Mouse (Mus musculus): ENCODE data around the gene Hist1h2bk. TPM values are rescaled to one million over a fixed set of nuclear protein-coding genes. Genes with fewer than 3 reads are reported as not detected.
"Not testable (repeated sequence)": the region's sequence is repeated elsewhere in the genome, so short reads cannot be mapped to it uniquely, and the experiment has no call there.

The Hist1h2bk gene
- 10 to 100 TPM; 21.5 to 26.9 TPM for total RNA-seq (2021)
- long read RNA-seq, experiment 1, partial matches to known transcripts, result 0 of 1 reads
- long read RNA-seq, experiment 1, other reads (novel, unspliced or antisense), result 0 of 1 reads
- long read RNA-seq, experiment 2, result 0 reads

GRCm38 (mm10) chr13:22035267-22036148 lies at the start of gene Hist1h2bk, which contains the start of gene Hist1h2ah:
TSS of gene Hist1h2bk (plus strand) at chr13:22035870.
TSS of gene Hist1h2ah (minus strand) at chr13:22035568.
- DNase-seq (ENCODE audit: low spot score in 2 of 2), result peak; percentile 89 to 95
- intact Hi-C loops (cut with DNase I), result not testable (repeated sequence)

- intact Hi-C loops (cut with DNase I), result no loop called here
- no peak for DNase-seq (ENCODE audit: low spot score in 2 of 2)
Measured at GRCm38 (mm10) chr13:21992550-21992949, 43.1 kb upstream of the Hist1h2bk start.

GRCm38 (mm10) chr13:21993957-21994738 lies 41.5 kb upstream of the Hist1h2bk start:
- DNase-seq (ENCODE audit: low spot score in 2 of 2), result peak in 1 of 2 experiments; percentile 33
- intact Hi-C loops (cut with DNase I), result no loop called here

GRCm38 (mm10) chr13:21994896-21995295 lies 40.8 kb upstream of the Hist1h2bk start:
- intact Hi-C loops (cut with DNase I), result loop anchor here (5.0 kb wide), 1 partner anchor 78 kb away; no protein-coding TSS in a partner anchor
- no peak for DNase-seq (ENCODE audit: low spot score in 2 of 2)

- intact Hi-C loops (cut with DNase I), result loop anchor here (5.0 kb wide), 1 partner anchor 78 kb away; no protein-coding TSS in a partner anchor
- no peak for DNase-seq (ENCODE audit: low spot score in 2 of 2)
Measured at GRCm38 (mm10) chr13:21995331-21995914, 40.2 kb upstream of the Hist1h2bk start.

- no peak for DNase-seq (ENCODE audit: low spot score in 2 of 2)
- intact Hi-C loops (cut with DNase I), result loop anchor here (5.0 kb wide), 1 partner anchor 79 kb away; no protein-coding TSS in a partner anchor
Measured at GRCm38 (mm10) chr13:21996101-21996839, 39.4 kb upstream of the Hist1h2bk start.

- intact Hi-C loops (cut with DNase I), result loop anchor here (5.0 kb wide), 1 partner anchor 80 kb away; no protein-coding TSS in a partner anchor
- no peak for DNase-seq (ENCODE audit: low spot score in 2 of 2)
Measured at GRCm38 (mm10) chr13:21996840-21997185, 38.9 kb upstream of the Hist1h2bk start.

- intact Hi-C loops (cut with DNase I), result loop anchor here (5.0 kb wide), 1 partner anchor 80 kb away; no protein-coding TSS in a partner anchor
- no peak for DNase-seq (ENCODE audit: low spot score in 2 of 2)
Measured at GRCm38 (mm10) chr13:21997201-21997820, 38.4 kb upstream of the Hist1h2bk start.

GRCm38 (mm10) chr13:21997821-21998220 lies 37.8 kb upstream of the Hist1h2bk start:
- intact Hi-C loops (cut with DNase I), result loop anchor here (5.0 kb wide), 1 partner anchor 81 kb away; no protein-coding TSS in a partner anchor

GRCm38 (mm10) chr13:21998412-21998811 lies 37.3 kb upstream of the Hist1h2bk start:
- DNase-seq (ENCODE audit: low spot score in 2 of 2), result no peak
- intact Hi-C loops (cut with DNase I), result loop anchor here (5.0 kb wide), 1 partner anchor 81 kb away; no protein-coding TSS in a partner anchor

More at GRCm38 (mm10) chr13:21997821-21998220, 37.8 kb upstream of the Hist1h2bk start:
- no peak for DNase-seq (ENCODE audit: low spot score in 2 of 2)

GRCm38 (mm10) chr13:21999147-21999546 lies 36.5 kb upstream of the Hist1h2bk start:
- intact Hi-C loops (cut with DNase I), result loop anchor here (5.0 kb wide), 1 partner anchor 82 kb away; no protein-coding TSS in a partner anchor
- no peak for DNase-seq (ENCODE audit: low spot score in 2 of 2)

GRCm38 (mm10) chr13:22001346-22001745 lies 34.3 kb upstream of the Hist1h2bk start:
- intact Hi-C loops (cut with DNase I), result no loop called here
- no peak for DNase-seq (ENCODE audit: low spot score in 2 of 2)

- intact Hi-C loops (cut with DNase I), result no loop called here
- DNase-seq (ENCODE audit: low spot score in 2 of 2), result no peak
Measured at GRCm38 (mm10) chr13:22001823-22002222, 33.8 kb upstream of the Hist1h2bk start.

- intact Hi-C loops (cut with DNase I), result no loop called here
- peak in 1 of 2 experiments; percentile 22 for DNase-seq (ENCODE audit: low spot score in 2 of 2)
Measured at GRCm38 (mm10) chr13:22005605-22006333, 29.9 kb upstream of the Hist1h2bk start.

GRCm38 (mm10) chr13:22006334-22007120 lies 29.1 kb upstream of the Hist1h2bk start:
- DNase-seq (ENCODE audit: low spot score in 2 of 2), result no peak
- intact Hi-C loops (cut with DNase I), result no loop called here

GRCm38 (mm10) chr13:22007121-22007510 lies 28.6 kb upstream of the Hist1h2bk start:
- intact Hi-C loops (cut with DNase I), result no loop called here
- DNase-seq (ENCODE audit: low spot score in 2 of 2), result no peak

- no peak for DNase-seq (ENCODE audit: low spot score in 2 of 2)
- intact Hi-C loops (cut with DNase I), result no loop called here
Measured at GRCm38 (mm10) chr13:22007872-22008271, 27.8 kb upstream of the Hist1h2bk start.
